Mouse (Mus musculus) cortical plate, adult 2 months (tissue): Measurements from ENCODE around the gene Ctbp2. TPM values are rescaled to one million over a fixed set of nuclear protein-coding genes. Genes with fewer than 3 reads are reported as not detected.
A peak's percentile ranks its signal among the peaks of the same experiment; 100 is the strongest.

Experiments
- H3K27ac ChIP-seq: fragments of 200-500 bp; 2 replicates; pipeline ENCODE4 v1.5.1; 2012; ENCODE audit warnings: low read length, control low read depth, inconsistent platforms; ENCODE audit not compliant: insufficient read depth
- H3K4me1 ChIP-seq: fragments of 200-500 bp; 2 replicates; pipeline ENCODE4 v1.6.1; 2011; ENCODE audit warnings: low read length; ENCODE audit not compliant: control insufficient read depth, insufficient read depth
- H3K4me3 ChIP-seq: fragments of 200-500 bp; 2 replicates; pipeline ENCODE4 v1.5.1; 2011; ENCODE audit warnings: mild to moderate bottlenecking, low read length, control low read depth; ENCODE audit not compliant: insufficient read depth
- CTCF ChIP-seq: fragments of 200-500 bp; IDR thresholded peaks from 2 replicates; pipeline ENCODE4 v1.5.1; 2011; ENCODE audit warnings: mild to moderate bottlenecking, control low read depth, low read length; ENCODE audit not compliant: insufficient read depth; ENCODE audit errors: extremely low read depth
- POLR2A ChIP-seq: fragments of 200-500 bp; IDR thresholded peaks from 2 replicates; pipeline ENCODE4 v1.6.1; 2011; ENCODE audit warnings: mild to moderate bottlenecking, low read length, control low read depth; ENCODE audit not compliant: insufficient read depth; ENCODE audit errors: extremely low read depth
- polyA plus RNA-seq: library from polyadenylated mRNA; depleted of rRNA; stranded (reverse); fragments of >200 nt; gene quantifications from 2 replicates; pipeline ENCODE4 v1.2.3, GENCODE M21; 2012

Ctbp2 gene
- polyA plus RNA-seq, 1 experiment, result 26.6 TPM

- TF ChIP-seq POLR2A (no peak), CTCF (no peak)
- Histone ChIP-seq H3K4me1 (peaks cover 6% of the 10 kb centered on the region; the same call in 1 of the 2 replicates), H3K4me3 (no peak overlapping the region), H3K27ac (no peak overlapping the region)
These were observed 111.4 kb downstream of the Ctbp2 start for GRCm38 (mm10) chr7:133012637-133013366.

DNA sequence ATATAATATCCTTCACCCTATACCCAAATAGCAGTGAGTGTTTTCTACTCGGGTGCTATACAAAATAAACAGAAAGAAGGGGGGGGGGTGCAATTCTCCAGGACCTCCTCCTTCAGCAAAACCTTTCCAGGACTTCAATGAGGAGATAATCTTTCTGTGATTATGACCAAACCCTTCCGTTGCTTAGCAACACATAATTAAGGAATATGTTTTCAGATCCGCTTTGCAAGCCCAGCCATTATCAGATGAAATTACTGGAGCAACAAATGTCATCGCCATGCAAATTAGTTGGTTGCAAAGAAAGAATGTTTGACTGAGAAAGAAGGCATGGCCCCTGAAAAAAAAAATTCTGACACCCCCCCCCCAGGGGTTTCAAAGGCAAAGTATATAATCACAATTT lies 112.5 kb downstream of the Ctbp2 start:
- Histone ChIP-seq H3K27ac (no peak overlapping the region), H3K4me1 (peaks cover 6% of the 10 kb centered on the region; the same call in 1 of the 2 replicates), H3K4me3 (no peak overlapping the region)
- TF ChIP-seq CTCF, result no peak
- no peak for TF ChIP-seq POLR2A

GRCm38 (mm10) chr7:133011191-133011590 lies 113.0 kb downstream of the Ctbp2 start:
- H3K27ac ChIP-seq, result no peak overlapping the region
- H3K4me3 ChIP-seq, result no peak overlapping the region
- peaks cover 6% of the 10 kb centered on the region; the same call in 1 of the 2 replicates for H3K4me1 ChIP-seq
- TF ChIP-seq POLR2A (no peak), CTCF (no peak)

DNA sequence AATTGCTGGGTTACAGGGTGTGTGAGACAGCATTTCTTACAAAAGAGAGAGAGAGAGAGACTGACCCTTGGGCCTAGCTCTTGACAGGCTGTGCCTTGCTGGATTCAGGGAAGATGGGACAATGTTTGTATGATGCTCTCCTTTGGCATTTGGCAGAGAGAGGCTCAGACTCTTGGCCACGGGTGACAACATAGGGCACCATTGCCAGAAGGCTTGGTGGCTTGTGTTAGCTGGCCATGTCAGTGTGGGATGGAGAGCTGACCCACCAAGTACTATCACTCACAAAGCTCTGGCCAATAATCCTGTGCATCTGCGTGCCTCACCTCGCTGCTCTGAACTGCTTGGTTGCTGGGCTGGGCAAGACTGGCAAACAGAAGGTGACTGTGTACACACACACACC lies 113.7 kb downstream of the Ctbp2 start:
- Histone ChIP-seq H3K4me1 (peaks cover 6% of the 10 kb centered on the region; the same call in 1 of the 2 replicates), H3K27ac (no peak overlapping the region)
- TF ChIP-seq POLR2A, result no peak
- no peak for TF ChIP-seq CTCF

DNA sequence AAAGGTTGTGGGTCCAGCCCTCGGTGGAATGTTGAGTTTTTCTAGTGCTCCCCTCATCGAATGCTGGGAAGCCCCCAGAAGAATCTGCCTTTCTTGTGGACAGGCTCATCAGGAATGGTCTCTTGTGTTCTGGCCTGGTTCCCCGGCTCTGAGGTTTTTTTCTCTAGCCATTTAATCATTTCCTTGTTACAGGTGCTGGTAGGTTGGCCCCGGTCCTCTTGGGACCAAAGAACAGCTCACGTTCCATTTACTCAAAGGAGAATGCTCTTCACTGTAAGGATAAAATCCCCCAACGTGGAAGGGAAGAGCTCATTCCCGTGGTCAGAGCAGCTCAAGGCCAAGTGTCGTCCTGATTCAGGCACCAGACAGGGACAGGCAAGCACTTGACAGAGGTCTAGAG lies 114.5 kb downstream of the Ctbp2 start:
- H3K27ac ChIP-seq, result no peak overlapping the region
- H3K4me3 ChIP-seq, result no peak overlapping the region
- TF ChIP-seq CTCF, result no peak
- no peak for TF ChIP-seq POLR2A
- peaks cover 6% of the 10 kb centered on the region; the same call in 1 of the 2 replicates for H3K4me1 ChIP-seq

More for the DNA sequence above, 113.7 kb downstream of the Ctbp2 start:
- no peak overlapping the region for H3K4me3 ChIP-seq

- Histone ChIP-seq H3K4me1 (peaks cover 6% of the 10 kb centered on the region; the same call in 1 of the 2 replicates), H3K27ac (no peak overlapping the region), H3K4me3 (no peak overlapping the region)
- no peak for TF ChIP-seq POLR2A
- no peak for TF ChIP-seq CTCF
These were observed 115.5 kb downstream of the Ctbp2 start for GRCm38 (mm10) chr7:133008663-133009062.

- Histone ChIP-seq H3K4me3 (no peak overlapping the region), H3K4me1 (peaks cover 4% of the 10 kb centered on the region; the same call in 1 of the 2 replicates), H3K27ac (no peak overlapping the region)
- TF ChIP-seq CTCF, result no peak
- no peak for TF ChIP-seq POLR2A
These were observed 116.8 kb downstream of the Ctbp2 start for GRCm38 (mm10) chr7:133007343-133007742.

DNA sequence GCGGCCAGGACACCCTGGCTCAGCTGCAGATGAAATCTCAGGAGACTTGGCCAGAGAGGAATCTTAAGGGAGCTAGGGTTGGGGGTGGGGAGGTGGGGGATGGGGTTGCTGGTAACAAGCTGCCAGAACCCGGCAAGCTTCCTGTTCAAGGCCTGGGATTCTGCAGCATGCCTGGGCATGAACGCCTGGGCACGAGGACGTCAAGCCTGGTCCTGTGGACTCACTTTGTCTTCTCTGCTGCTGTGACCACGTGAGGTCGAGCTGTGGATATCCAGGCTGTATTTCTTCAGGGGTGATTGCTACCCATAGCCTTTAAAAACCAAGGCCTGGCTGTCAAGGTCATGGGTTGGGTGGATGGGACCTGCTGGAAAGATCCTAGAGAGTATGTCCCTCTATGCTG lies 118.4 kb downstream of the Ctbp2 start:
- no peak overlapping the region for H3K27ac ChIP-seq
- no peak overlapping the region for H3K4me3 ChIP-seq
- H3K4me1 ChIP-seq, result peaks cover 1% of the 10 kb centered on the region; the same call in 1 of the 2 replicates
- TF ChIP-seq POLR2A (no peak), CTCF (no peak)

DNA sequence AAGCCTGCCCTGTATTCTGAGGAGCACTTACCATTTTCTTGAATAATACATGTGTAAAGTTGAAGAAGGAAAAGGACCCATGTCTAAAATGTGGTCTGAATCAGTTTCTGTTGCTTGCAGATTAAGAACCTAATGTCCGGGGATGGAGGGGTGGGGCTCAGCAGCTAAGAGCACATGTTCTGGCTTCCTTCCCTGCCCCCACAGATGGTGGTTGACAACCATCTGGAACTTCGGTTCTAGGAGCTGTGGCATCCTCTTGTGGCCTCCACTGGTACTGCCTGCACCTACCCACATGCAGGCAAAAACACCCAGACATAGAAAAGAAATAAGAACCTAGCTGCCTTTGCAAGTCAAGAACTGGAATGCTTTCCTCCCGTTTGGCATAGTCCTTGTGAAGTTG lies 120.7 kb downstream of the Ctbp2 start:
- Histone ChIP-seq H3K27ac (no peak overlapping the region), H3K4me1 (peaks cover 1% of the 10 kb centered on the region; the same call in 1 of the 2 replicates), H3K4me3 (no peak overlapping the region)
- TF ChIP-seq POLR2A (no peak), CTCF (peak; percentile 99)

DNA sequence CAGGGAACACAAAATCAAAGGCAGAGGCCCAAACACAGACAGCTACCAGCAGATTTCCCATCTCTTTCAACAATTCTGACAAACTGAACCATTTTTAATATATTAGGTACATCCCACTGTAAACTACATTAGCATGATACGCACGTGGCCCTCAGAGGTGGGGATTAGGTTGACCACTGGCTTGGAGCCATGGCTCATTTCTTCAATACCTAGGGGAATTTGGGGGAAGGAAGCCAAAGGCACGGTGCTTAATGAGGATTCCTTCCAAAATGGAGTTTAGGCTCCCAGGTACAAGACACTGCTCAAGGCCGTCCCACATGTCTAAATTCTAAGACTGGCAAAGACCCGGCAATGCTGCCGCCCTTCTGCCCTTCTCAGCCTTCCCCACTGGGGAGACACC lies 121.9 kb downstream of the Ctbp2 start:
- H3K4me3 ChIP-seq, result no peak overlapping the region
- no peak for TF ChIP-seq CTCF
- no peak for TF ChIP-seq POLR2A
- H3K27ac ChIP-seq, result no peak overlapping the region
- peaks cover 1% of the 10 kb centered on the region; the same call in 1 of the 2 replicates for H3K4me1 ChIP-seq
